Mouse (Mus musculus) kidney, adult 9 months (tissue): Measurements from ENCODE around the gene Hlcs.
A peak's percentile ranks its signal among the peaks of the same experiment; 100 is the strongest.

Source experiments
- DNase-seq: peaks from one replicate; pipeline ENCODE4 v3.0.0; 2022

The Hlcs gene

GRCm38 (mm10) chr16:94241126-94241525 lies 72.2 kb downstream of the Hlcs start:
- no peak for DNase-seq

- no peak for DNase-seq
Observed at GRCm38 (mm10) chr16:94240190-94240589, 73.2 kb downstream of the Hlcs start.

- no peak for DNase-seq
Observed at GRCm38 (mm10) chr16:94239567-94239966, 73.8 kb downstream of the Hlcs start.

GRCm38 (mm10) chr16:94239146-94239545 lies 74.2 kb downstream of the Hlcs start:
- DNase-seq = no peak

- no peak for DNase-seq
Observed at GRCm38 (mm10) chr16:94237130-94237484, 76.3 kb downstream of the Hlcs start.

GRCm38 (mm10) chr16:94236226-94237129 lies 76.9 kb downstream of the Hlcs start:
- no peak for DNase-seq

GRCm38 (mm10) chr16:94235718-94236117 lies 77.7 kb downstream of the Hlcs start:
- DNase-seq = no peak

GRCm38 (mm10) chr16:94234202-94234601 lies 79.2 kb downstream of the Hlcs start:
- no peak for DNase-seq

- DNase-seq = no peak
Observed at GRCm38 (mm10) chr16:94230909-94231575, 82.3 kb downstream of the Hlcs start.

- DNase-seq = no peak
Observed at GRCm38 (mm10) chr16:94230499-94230898, 82.9 kb downstream of the Hlcs start.

- DNase-seq = no peak
Observed at GRCm38 (mm10) chr16:94229890-94230289, 83.5 kb downstream of the Hlcs start.

GRCm38 (mm10) chr16:94228858-94229555 lies 84.4 kb downstream of the Hlcs start:
- DNase-seq = no peak

- peak; percentile 93 for DNase-seq
Observed at GRCm38 (mm10) chr16:94227328-94228018, 85.9 kb downstream of the Hlcs start.

GRCm38 (mm10) chr16:94223363-94223720 lies 90.0 kb downstream of the Hlcs start:
- no peak for DNase-seq

- DNase-seq = peak; percentile 14
Observed at GRCm38 (mm10) chr16:94222646-94223362, 90.6 kb downstream of the Hlcs start.

- DNase-seq = no peak
Observed at GRCm38 (mm10) chr16:94210689-94211357, 102.5 kb downstream of the Hlcs start.

- DNase-seq = no peak
Observed at GRCm38 (mm10) chr16:94209626-94210025, 103.7 kb downstream of the Hlcs start.

- no peak for DNase-seq
Observed at GRCm38 (mm10) chr16:94208826-94209225, 104.5 kb downstream of the Hlcs start.

GRCm38 (mm10) chr16:94208152-94208551 lies 105.2 kb downstream of the Hlcs start:
- DNase-seq = no peak

GRCm38 (mm10) chr16:94205528-94206484 lies 107.6 kb downstream of the Hlcs start:
- DNase-seq = peak; percentile 26

- no peak for DNase-seq
Observed at GRCm38 (mm10) chr16:94201387-94201786, 112.0 kb downstream of the Hlcs start.
